Mouse (Mus musculus) spleen, adult 2 months (tissue): ENCODE data around the gene Cpne5. TPM values are rescaled to one million over a fixed set of nuclear protein-coding genes. Genes with fewer than 3 reads are reported as not detected.

ENCODE experiments used
- DNase-seq, 2 experiments: peaks; one replicate each; pipeline versions ENCODE4 v3.0.0 to v3.0.0-alpha.2; 2012 to 2021; ENCODE audit warnings: low spot score in 2 of 2, low read depth in 1 of 2
- H3K27ac ChIP-seq: fragments of 200-500 bp; 2 replicates; pipeline ENCODE4 v1.5.1; 2012; ENCODE audit warnings: low read length, inconsistent platforms; ENCODE audit not compliant: insufficient read depth
- H3K27me3 ChIP-seq: fragments of 200-500 bp; 2 replicates; pipeline ENCODE4 v1.6.1; 2012; ENCODE audit warnings: mild to moderate bottlenecking, moderate library complexity, low read length, inconsistent platforms; ENCODE audit not compliant: control insufficient read depth, insufficient read depth
- H3K36me3 ChIP-seq: fragments of 200-500 bp; 2 replicates; pipeline ENCODE4 v1.6.1; 2012; ENCODE audit warnings: mild to moderate bottlenecking, low read length, inconsistent platforms; ENCODE audit not compliant: control insufficient read depth, insufficient read depth
- H3K4me1 ChIP-seq: fragments of 200-500 bp; 2 replicates; pipeline ENCODE4 v1.6.1; 2011; ENCODE audit warnings: inconsistent platforms; ENCODE audit not compliant: control insufficient read depth, insufficient read depth, insufficient read length
- H3K4me3 ChIP-seq: fragments of 200-500 bp; 2 replicates; pipeline ENCODE4 v1.5.1; 2011; ENCODE audit warnings: mild to moderate bottlenecking, inconsistent platforms; ENCODE audit not compliant: insufficient read depth, insufficient read length; ENCODE audit errors: extremely low read depth
- CTCF ChIP-seq: fragments of 200-500 bp; IDR thresholded peaks from 2 replicates; pipeline ENCODE4 v1.5.1; 2011; ENCODE audit warnings: mild to moderate bottlenecking, inconsistent platforms; ENCODE audit not compliant: insufficient read depth, insufficient read length, insufficient replicate concordance; ENCODE audit errors: extremely low read depth
- POLR2A ChIP-seq: fragments of 200-500 bp; IDR thresholded peaks from 2 replicates; pipeline ENCODE4 v1.6.1; 2011; ENCODE audit warnings: low read depth, low read length, inconsistent platforms
- WGBS: fragments of 180-500 bp; shearing (Covaris S2); methylation state at CpG from one replicate; pipeline ENCODE4 v1.1.7; 2018; 5-methylcytosine and 5-hydroxymethylcytosine counted together
- polyA plus RNA-seq: library from polyadenylated mRNA; depleted of rRNA; stranded (reverse); fragments of >200 nt; gene quantifications from 2 replicates; pipeline ENCODE4 v1.2.3, GENCODE M21; 2012

The Cpne5 gene
- polyA plus RNA-seq, 1 experiment, result 2.4 TPM

DNA sequence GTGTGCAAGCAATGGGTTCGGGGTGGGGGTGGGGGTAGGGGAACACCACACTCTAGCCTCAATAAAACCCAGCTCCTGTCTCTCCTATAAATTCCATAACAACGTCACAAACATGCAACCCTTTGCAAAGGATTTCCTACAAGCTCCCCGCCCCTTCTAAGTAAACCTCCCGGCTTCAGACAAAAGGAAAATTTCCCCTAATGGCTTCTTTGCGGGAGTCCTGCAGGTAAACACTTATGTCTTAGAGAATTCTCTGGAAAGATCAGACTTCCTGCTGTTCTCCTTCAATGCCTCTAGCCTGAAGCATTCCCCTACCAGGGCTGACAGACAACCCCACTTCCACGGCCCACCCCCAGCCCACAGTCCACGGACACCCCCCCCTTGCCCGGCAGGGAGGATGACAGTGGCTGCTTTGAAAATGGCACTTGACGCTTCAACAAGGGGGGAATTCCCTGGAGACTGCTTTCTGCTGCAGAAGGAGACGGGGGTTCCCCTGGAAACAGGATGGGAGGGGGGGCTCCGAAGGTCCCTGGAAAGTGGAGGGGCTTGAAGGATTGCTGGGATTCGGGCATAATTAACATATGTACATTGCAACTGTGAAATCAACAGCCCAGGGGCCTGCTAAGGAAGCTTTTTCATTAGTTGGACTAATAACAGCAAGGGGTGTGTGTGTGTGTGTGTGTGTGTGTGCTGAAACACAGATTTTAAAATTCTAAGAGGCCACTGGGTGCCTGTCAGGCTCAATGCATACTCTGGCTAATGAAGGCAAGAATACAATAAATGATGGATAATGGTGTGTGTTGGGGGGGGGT lies 24.4 kb downstream of the Cpne5 start:
- DNase-seq, result no peak
- Histone ChIP-seq H3K27me3 (no peaks in the 10 kb centered on the region), H3K4me1 (no peaks in the 10 kb centered on the region), H3K4me3 (no peak overlapping the region), H3K27ac (no peak overlapping the region), H3K36me3 (no peaks in the 10 kb centered on the region)
- WGBS, result 50% methylated on average over 12 of the region's 12 CpGs
- TF ChIP-seq CTCF, result no peak
- TF ChIP-seq POLR2A, result no peak

- no peak overlapping the region for H3K27ac ChIP-seq
- H3K27me3 ChIP-seq, result no peaks in the 10 kb centered on the region
- no peak overlapping the region for H3K4me3 ChIP-seq
- no peaks in the 10 kb centered on the region for H3K4me1 ChIP-seq
- TF ChIP-seq POLR2A, result no peak
- DNase-seq, result no peak
- no peaks in the 10 kb centered on the region for H3K36me3 ChIP-seq
- WGBS, result 75% methylated on average over 7 of the region's 7 CpGs
Measured at GRCm38 (mm10) chr17:29211836-29212235, 26.1 kb downstream of the Cpne5 start.

DNA sequence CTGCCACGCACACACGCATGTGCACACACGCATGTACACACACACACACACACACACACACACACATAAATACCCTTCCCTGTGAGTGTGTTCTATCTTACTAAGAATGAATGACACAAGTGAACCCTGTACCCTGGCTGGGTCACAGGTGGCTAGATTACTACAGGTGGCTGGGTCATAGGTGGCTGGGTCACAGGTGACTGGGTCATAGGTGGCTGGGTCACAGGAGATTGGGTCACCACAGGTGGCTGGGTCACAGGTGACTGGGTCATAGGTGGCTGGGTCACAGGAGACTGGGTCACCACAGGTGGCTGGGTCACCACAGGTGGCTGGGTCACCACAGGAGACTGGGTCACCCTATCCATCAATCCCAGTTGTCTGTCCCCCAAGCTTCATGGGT lies 27.9 kb downstream of the Cpne5 start:
- Histone ChIP-seq H3K27ac (no peak overlapping the region), H3K4me3 (no peak overlapping the region), H3K4me1 (no peaks in the 10 kb centered on the region), H3K27me3 (no peaks in the 10 kb centered on the region), H3K36me3 (no peaks in the 10 kb centered on the region)
- TF ChIP-seq CTCF (no peak), POLR2A (no peak)
- WGBS, result 97% methylated on average over 3 of the region's 3 CpGs
- DNase-seq, result no peak

DNA sequence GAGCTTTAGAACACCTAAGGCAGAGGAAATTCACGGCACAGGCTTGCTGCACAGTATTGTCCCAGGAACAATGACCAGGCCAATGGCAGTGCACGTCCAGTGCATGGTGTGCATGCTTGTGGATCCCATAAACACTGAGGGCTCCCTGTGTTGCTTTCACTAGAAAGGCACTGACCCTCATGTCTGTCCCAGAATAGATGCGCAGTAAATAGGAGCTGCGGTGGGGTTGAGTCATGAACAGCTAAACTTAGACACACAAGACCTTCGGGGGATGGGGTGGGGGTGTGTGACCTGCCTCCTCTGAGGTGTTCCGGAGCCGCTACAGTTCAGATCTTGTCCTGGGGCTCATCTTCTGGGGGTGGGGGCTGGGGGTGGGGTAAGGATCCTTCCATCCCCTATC lies 31.9 kb downstream of the Cpne5 start:
- no peaks in the 10 kb centered on the region for H3K4me1 ChIP-seq
- TF ChIP-seq POLR2A, result no peak
- H3K36me3 ChIP-seq, result no peaks in the 10 kb centered on the region
- no peak for DNase-seq
- no peaks in the 10 kb centered on the region for H3K27me3 ChIP-seq
- 87% methylated on average over 7 of the region's 7 CpGs for WGBS
- no peak overlapping the region for H3K4me3 ChIP-seq
- H3K27ac ChIP-seq, result no peak overlapping the region

DNA sequence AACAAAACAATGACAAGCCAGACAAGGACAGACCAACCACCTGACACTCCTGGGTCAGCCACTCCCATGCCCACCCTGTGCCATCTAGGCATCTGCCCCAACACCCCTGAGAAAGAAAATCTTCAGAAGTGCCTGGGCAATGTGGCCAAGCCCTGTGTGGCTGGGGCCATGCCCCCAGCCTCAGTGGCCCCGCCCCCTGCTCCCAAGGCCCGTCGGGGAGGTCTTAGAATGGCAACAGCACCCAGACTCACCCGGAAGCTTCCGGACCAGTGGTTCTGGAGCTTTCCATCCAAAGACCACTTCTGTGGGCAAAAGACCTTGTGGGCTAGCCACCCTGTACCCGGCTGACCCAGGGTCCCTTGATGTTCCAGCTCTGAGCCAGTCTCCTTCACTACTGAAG lies 35.4 kb downstream of the Cpne5 start:
- no peak overlapping the region for H3K4me3 ChIP-seq
- no peaks in the 10 kb centered on the region for H3K36me3 ChIP-seq
- H3K4me1 ChIP-seq, result no peaks in the 10 kb centered on the region
- no peaks in the 10 kb centered on the region for H3K27me3 ChIP-seq
- H3K27ac ChIP-seq, result no peak overlapping the region
- WGBS, result 90% methylated on average over 6 of the region's 6 CpGs
- DNase-seq, result no peak
- TF ChIP-seq POLR2A, result no peak
- no peak for TF ChIP-seq CTCF

GRCm38 (mm10) chr17:29199821-29200220 lies 38.1 kb downstream of the Cpne5 start:
- DNase-seq, result no peak
- no peaks in the 10 kb centered on the region for H3K4me1 ChIP-seq
- WGBS, result 89% methylated on average over 7 of the region's 7 CpGs
- H3K36me3 ChIP-seq, result no peaks in the 10 kb centered on the region
- H3K27me3 ChIP-seq, result no peaks in the 10 kb centered on the region
- no peak for TF ChIP-seq POLR2A
- no peak for TF ChIP-seq CTCF
- no peak overlapping the region for H3K4me3 ChIP-seq
- no peak overlapping the region for H3K27ac ChIP-seq

- H3K36me3 ChIP-seq, result no peaks in the 10 kb centered on the region
- H3K27ac ChIP-seq, result no peak overlapping the region
- WGBS, result 45% methylated on average over 9 of the region's 9 CpGs
- DNase-seq, result no peak
- H3K4me3 ChIP-seq, result no peak overlapping the region
- H3K27me3 ChIP-seq, result no peaks in the 10 kb centered on the region
- H3K4me1 ChIP-seq, result no peaks in the 10 kb centered on the region
- TF ChIP-seq CTCF, result no peak
- no peak for TF ChIP-seq POLR2A
Measured at GRCm38 (mm10) chr17:29199151-29199800, 38.7 kb downstream of the Cpne5 start.
